Mouse (Mus musculus) urinary bladder, adult 2 months (tissue): ENCODE data around the gene St3gal6. TPM values are rescaled to one million over a fixed set of nuclear protein-coding genes. Genes with fewer than 3 reads are reported as not detected.
"Not testable (repeated sequence)": the region's sequence is repeated elsewhere in the genome, so short reads cannot be mapped to it uniquely, and the experiment has no call there.

Experiments
- DNase-seq: peaks from one replicate; pipeline ENCODE4 v3.0.0; 2022; ENCODE audit warnings: low spot score
- polyA plus RNA-seq: library from polyadenylated mRNA; depleted of rRNA; stranded (reverse); fragments of >200 nt; gene quantifications from 2 replicates; pipeline ENCODE4 v1.2.3, GENCODE M21; 2012

St3gal6 gene
- polyA plus RNA-seq, 1 experiment: 14.3 TPM

DNA sequence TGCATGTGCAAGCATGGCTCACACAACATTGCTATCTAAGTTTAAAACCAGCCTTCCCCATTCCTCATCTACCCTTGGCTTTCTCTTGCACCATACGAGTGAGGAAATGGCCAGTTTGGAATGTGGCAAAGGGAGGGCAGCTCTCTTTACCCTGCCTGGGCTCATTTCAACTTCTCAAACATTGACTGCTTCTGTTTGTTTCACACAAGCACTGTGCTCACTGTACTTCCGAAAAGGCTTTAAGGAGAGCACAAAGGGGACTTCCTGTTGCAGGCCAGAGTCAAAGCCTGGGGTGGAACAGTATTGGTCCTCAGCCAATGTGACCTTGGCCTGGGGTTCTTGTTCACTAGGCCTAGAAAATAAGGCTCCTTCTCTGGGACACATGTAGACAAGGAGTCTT, 47.7 kb downstream of the St3gal6 start:
- DNase-seq: no peak

DNA sequence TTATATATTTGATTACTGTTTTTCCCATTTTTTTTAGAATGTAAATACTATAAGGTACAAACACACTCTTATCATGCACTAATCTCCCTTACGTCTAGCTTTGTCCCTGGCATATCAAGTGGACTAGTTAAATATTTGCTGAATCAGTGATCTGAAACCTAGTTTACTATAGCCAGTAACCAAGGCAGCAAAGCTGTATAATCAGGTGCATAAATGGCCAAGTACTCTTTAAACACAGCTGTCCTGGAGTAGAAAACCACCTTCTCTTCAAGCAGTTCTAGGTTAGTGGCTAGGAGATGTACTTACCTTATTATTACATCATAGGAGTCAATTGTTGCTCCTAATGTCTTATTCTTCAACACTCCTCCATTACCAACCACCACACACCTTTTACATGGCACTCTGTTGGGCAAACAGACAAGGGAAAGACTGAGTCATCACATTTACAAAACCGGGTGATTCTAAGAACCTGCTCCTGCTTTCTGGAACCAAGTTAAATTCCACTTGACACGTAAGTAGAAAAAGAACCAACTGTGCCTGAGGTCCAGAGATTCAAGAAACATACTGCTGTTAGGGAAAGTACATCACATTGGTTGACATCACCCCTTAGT, 48.4 kb downstream of the St3gal6 start:
- DNase-seq: no peak

DNA sequence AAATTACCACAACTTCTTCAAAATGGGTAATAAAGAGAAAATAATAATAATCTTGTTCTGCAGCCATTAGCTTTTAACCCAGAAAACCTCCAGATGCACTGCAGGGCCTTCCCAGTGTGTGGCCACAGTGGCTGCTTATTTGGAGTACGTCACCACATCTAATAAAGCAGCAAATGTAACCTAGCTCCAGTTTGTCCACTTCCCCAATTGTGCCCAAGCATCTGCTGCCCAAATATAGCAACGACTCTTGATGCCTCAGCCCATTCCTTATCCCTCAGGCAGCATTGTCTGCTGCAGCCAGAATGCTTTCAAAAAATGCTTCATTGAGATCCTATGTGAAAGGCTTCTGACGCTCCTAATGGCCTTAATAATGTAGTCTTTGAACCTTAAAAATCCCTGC, 49.2 kb downstream of the St3gal6 start:
- DNase-seq: no peak

DNA sequence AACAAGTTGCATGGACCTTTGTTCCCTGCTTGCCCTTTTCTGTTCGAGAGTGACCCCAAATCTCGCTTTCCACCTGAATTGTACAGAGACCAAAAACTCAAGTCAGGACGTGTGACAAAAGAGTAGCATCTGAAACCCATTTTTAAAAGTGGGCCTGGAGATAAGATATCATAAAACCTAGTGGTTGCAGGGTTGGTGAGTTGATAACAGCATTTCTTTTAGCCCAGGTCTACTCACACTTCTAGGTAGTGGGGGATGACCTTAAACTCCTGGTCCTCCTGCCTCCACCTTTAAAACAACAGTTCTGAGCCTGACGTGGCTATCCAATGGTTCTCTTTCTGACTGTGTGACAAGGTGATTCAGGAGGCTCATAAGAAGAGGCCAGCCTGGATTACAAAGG, 53.2 kb downstream of the St3gal6 start:
- no peak for DNase-seq

DNA sequence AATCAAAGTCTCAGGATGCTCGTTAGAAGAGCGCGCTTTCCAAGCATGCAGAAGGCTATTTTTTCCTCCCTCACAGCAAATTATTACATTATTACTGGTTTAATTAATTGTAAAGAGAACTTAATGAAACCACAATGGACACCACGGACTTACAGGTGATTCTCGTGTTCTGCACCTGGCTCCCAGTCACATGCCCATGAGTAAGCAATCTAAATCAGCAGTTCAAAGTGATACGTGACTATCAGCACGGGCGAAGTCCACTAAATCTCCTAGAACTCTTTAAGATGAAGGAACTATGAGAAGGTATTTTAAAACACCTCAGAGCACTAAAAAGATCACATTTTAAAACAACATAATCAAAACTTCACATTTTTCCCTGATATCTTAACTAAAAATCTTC, 54.0 kb downstream of the St3gal6 start:
- DNase-seq: no peak

DNA sequence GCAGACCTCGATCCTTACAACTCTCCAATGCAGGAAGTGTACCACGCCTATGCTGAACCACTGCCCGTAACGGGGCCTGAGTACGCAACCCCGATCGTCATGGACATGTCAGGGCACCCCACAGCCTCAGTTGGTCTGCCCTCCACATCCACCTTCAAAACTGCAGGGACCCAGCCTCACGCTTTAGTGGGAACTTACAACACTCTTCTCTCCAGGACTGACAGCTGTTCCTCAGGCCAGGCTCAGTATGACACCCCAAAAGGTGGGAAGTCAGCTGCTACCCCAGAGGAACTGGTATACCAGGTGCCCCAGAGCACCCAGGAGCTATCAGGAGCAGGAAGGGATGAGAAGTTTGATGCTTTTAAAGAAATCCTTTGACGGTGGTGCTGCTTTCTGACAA, 58.6 kb downstream of the St3gal6 start:
- DNase-seq: no peak

DNA sequence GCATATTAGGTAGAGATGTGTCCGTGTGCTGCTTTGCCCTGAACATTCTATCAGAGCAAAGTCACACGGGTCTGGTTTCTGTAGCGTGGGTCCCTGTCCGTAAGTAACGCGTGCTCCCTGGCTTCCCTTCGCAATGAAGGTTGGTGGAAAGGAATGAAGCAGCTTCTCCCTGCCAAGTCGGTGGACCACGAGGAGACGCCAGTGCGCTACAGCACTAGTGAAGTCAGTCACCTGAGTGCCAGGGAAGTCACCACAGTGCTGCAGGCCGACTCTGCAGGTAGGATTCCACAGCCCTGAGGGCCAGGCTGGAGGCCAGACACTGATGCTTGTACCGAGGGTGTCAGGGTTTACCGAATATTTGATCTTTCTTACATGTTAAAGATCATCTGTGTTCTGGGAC, 60.0 kb downstream of the St3gal6 start:
- no peak for DNase-seq

DNA sequence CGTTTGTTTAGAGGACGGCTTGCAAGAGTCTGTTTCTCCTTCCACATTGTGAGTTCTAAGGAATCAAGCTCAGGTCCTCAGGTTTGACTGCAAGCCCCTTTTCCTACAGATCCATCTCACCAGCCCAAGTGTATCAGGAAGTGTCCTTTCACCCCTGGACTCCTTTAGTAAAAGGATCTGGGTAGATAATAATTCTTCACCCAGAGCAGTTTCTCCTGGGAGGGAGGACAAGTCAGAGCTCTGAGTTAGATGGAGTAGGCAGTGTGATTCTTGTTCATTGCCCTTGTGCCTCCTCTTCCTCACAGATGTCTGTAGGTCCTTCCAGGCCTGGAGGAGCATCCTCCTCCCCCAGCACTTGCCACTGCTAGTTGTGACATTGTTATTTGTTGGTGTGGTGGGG, 61.5 kb downstream of the St3gal6 start:
- DNase-seq: no peak

DNA sequence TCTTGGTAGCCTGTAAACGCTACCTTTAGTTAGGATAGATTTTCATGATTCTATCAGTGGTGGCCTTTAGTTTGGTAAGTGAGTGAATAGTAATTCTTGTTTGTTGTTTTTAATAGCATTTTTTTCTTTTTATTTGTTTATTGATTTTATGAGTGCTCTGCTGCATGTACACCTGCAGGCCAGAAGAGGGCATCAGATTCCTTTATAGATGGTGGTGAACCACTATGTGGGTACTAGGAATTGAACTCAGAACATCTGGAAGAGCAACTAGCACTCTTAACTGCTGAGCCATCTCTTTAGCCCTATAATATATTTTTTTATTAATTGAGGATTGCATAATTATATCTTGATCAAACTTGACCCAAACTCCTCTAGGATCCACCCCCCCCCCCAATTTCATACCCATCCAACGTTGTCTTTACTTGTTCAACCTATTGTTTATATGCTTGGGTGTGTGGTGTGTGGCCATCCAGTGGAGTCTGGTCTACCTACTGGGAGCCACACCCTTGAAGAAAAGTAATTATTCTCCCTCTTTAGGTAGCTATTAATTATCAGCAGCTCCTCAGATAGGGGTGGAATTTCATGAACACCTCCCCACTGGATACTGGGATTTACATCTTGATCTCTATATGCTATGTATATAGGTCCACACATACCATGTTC, 62.1 kb downstream of the St3gal6 start:
- no peak for DNase-seq

DNA sequence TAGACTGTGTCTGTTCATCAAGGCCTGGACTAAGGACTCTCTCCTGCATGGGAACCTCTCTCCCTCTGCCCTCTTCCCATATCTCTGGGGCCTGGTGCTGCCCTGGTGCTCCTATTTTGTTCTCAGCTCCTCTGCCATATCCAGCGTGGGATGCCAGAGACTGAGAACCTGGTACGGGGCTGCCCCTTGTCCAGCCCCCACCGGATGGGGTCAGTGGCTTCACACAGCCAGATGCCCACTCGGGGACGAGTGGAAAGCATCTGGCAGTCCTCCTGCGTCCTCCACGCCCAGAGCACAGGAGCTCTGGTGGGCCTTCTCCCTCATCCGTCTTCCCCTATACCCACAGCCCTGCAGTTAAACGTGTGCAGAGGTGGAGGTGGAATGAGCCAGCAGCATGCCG, 63.7 kb downstream of the St3gal6 start:
- no peak for DNase-seq

DNA sequence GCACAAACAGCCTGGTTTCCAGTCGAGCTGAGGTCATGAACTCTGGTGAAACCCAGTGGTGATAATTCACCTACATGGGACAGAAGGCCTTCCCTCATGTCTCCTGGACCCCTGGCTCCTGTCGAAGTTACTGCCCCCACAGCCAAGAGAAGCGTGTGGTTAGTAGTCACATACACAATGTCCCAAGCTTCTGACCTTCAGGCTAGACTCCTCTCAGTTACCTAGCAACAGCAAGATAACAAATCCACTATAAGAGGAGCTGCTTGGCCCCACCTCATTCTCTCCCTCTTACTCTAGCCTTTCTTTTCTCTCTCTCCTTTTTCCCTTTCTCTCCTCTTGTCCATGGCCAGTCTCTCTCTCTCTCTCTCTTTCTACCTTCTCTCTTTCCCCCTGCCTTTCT, 64.1 kb downstream of the St3gal6 start:
- DNase-seq: not testable (repeated sequence)

DNA sequence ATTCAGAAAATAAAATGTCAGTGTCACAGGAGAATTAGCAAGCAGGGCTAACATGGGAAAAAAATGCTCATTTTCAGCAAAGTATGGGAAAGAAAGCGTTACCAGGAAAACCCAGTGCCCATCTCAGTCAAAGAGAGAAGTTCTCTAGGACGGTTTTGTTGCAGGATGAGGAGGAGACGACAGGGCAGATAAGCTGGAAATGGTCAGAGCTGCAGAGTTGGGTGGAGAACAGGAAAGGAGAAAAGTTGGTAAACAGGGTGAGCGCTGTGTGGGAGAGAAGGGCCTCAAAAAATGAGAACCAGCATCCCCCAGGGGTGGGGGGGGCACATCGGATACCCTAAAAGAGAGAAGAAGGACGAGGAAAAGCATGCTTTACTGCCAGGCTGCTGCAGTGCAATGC, 67.1 kb downstream of the St3gal6 start:
- DNase-seq: no peak

DNA sequence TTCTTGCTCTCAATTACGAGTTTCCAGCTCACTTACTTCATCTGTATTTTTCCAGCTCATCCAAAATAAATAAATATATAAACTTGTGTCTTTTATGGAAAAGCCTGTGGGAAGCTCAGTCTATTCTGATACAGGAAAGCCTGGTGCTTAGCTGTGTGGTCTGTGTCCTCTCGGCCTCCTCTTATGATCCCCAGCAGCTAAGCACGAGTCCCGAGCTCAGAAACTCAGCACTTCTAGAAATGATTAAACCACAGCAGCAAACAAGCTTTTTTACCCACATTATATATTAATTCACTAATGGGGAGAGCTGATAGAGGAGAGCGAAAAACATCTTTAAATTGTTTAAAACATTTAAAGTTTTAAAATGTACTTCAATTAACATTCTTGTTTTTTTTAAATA, 67.6 kb downstream of the St3gal6 start:
- no peak for DNase-seq

DNA sequence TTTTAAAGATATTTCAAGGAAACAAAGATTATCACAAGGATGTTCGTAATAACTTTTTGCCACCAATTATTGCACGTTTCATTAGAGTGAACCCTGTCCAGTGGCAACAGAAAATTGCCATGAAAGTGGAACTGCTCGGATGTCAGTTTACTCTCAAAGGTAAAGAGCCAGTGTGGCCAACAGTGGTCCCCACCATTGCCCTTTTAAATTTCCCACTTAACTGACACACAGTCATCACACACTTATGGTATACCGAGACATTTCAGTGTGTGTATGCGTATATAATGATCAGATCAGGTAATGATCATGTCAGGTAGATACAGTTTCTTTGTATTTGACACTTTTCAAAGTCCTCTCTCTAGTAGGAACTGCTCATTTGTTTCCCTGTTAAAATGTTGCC, 68.9 kb downstream of the St3gal6 start:
- no peak for DNase-seq

DNA sequence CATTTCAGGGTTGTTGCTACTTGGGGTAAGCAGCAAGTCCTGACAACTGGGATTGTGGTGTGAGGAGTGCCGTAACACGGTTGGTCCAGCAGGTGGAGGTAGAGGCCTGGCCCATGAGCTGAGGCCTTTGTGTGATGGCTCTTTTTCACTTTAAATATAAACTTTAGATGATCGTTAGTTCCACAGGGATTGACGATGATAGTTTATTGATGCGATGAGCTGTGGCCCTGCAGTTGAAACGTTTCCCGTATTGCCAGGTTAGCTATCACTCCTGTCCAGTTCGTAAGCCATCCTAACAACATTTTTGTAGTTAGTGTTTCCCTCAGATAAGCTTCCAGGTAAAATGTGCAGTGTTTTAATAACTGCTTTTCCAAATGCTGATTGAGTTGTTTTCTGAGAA, 69.4 kb downstream of the St3gal6 start:
- no peak for DNase-seq

DNA sequence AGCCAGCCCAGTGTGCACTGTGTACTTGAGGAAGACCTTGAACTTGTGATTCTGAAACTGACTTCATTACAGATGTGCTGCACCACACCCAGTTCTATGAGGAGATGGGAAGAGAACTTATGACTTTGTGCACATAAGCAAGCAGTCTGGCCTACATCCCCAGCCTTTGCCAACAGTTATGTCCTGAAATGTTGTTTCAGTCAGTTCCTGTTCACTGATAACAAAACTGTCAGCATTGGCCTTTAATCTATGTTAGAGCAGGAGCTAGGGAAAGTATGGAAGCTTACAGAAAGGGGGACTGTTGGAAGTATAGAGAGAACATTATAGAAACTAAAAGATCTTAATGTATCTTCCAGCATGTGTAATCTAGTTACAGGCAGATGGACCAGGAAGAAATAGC, 70.2 kb downstream of the St3gal6 start:
- DNase-seq: no peak

DNA sequence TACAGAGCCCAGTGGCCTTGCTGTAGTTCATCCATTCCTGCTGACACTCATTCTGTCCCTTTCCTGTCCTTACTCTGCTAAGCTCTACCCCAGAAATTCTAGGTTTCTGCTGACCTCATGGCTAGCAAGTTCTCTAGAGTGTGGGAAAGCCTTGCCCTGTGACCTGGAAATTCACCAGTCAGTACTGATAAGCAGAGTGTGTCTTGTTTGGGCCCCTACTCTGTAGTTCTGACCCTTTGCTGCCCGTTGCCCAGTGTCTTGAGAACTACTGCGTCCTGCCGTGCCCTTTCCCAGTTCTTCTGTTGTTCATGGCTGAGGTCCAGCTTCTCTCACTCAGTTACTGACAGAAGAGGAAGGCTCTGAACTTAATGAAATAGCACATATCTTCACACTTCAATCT, 70.9 kb downstream of the St3gal6 start:
- no peak for DNase-seq

DNA sequence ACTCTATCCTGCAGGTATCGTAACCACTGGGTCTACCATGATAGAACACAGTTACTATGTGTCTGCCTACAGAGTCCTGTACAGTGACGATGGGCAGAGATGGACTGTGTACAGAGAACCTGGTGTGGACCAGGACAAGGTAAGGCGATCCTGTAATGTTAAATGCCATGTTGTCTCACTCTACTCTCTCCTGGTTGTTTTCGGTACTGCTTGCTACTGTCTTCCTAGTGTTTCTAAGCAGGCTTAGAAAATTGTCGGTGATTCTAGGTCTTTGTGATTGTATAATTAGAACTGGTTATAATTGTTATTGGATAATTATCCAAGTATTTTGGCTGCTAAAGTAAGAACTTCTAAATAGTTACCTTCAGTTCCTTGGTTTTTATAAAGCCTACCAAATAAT, 72.4 kb downstream of the St3gal6 start:
- no peak for DNase-seq

DNA sequence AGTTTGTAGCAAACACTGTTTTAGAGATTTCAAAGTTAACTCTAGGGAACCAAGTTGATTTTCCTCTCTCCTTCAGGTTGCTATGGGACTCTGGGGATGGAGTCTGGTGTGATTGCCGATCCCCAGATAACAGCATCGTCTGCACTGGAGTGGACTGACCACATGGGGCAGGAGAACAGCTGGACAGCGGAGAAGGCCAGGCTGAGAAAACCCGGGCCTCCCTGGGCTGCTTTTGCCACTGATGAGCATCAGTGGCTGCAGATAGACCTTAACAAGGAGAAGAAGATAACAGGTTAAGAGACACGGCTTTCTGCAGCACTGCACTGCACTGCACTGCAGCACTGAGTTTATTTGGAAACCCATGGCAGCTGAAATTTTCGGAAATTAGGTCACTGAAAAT, 73.4 kb downstream of the St3gal6 start:
- no peak for DNase-seq

DNA sequence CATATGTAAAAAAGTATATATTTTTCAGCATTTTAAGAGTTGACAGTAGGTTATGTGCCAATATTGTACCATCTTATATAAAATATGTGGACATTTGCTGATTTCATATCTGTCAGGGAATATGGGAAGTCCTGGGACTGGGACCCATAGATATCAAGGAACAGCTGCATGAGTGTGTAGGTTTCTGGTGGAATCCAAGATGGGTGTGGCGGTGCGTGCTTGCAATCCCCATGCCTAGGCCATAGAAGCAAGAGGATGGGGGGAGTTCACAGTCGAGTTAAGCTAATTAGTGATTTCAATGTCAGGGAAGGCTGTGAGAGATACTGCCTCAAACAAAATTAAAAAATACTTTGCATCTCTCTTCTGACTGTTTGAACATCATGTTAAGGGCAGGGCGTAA, 75.0 kb downstream of the St3gal6 start:
- no peak for DNase-seq

DNA sequence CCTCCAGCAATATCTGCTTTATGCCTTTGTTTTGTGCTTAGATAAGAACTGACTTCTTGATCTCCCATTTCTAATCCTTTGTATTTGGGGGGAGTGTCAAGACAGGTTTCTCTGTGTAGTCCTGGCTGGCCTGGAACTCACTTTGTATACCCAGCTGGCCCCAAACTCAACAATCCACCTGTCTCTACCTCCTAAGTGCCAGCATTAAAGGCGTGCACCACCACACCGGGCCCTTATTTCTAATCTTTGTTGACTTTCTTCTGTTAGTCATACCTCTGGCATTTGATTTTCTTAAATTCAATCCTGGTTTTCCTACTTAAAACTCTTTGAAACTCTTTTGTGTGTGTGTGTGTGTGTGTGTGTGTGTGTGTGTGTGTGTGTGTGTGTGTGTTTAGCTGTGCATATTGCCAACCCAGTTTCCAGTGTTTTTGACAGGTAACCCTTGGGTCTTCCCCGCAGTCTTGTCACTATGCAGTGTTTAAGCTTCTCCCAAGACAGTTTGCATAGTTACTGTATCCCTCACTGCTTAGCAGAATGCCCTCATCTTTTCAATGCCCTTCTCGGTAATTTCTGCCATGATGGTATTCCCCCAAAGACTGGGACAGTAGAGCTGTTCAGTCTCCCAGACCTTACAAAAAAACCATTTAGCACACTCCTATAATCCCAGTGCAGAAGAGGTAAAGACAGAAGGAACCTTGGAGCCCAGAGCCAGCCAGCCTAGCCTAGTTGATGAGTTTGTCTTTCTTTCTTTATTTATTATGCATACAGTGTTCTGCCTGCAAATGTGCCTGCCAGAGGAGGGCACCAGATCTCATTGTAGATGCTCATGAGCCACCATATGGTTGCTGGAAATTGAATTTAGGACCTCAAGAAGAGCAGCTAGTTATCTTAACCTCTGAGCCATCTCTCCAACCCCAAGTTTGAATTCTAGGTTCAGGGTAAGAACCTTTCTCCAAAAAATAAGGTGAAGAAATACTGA, 77.5 kb downstream of the St3gal6 start:
- DNase-seq: no peak

DNA sequence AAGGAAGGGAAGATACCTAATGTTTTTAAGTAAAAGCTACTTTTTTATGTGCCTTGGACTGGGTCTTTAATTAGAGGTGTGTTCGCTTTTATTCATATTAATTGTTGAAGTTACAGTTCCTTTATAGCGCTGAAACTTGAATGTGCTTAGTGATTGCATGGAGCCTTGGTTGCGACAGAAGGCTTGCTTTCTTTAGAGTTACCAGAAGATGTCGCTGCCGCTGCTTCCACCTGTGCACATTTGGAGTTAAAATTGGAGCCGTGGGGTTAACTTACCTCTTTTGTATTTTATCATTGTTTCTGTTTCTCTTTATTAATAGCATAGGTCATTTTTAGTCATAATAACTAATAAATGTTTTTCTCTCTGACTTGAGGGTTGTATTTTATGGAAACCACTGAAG, 79.3 kb downstream of the St3gal6 start:
- DNase-seq: no peak

DNA sequence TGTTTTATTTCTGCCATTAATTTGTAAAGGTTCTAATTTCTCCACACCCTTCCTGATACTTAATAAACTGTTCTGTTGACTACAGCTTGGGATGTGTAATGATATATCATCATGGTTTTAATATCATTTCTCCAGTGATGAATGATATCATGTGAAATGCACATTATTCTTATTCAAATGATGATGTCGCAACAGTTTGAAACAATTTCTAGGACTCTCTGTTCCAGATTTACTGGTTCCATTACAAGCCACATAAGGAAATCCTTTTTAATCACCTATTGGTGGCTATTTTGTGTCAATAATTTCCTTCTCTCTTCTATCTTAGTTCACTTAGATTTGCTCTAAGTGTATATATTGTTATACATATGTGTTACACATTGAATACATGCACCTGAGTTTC, 91.7 kb downstream of the St3gal6 start:
- DNase-seq: no peak
